Mouse (Mus musculus): Measurements from ENCODE around the gene Cdkn2b.

Gene Cdkn2b

DNA sequence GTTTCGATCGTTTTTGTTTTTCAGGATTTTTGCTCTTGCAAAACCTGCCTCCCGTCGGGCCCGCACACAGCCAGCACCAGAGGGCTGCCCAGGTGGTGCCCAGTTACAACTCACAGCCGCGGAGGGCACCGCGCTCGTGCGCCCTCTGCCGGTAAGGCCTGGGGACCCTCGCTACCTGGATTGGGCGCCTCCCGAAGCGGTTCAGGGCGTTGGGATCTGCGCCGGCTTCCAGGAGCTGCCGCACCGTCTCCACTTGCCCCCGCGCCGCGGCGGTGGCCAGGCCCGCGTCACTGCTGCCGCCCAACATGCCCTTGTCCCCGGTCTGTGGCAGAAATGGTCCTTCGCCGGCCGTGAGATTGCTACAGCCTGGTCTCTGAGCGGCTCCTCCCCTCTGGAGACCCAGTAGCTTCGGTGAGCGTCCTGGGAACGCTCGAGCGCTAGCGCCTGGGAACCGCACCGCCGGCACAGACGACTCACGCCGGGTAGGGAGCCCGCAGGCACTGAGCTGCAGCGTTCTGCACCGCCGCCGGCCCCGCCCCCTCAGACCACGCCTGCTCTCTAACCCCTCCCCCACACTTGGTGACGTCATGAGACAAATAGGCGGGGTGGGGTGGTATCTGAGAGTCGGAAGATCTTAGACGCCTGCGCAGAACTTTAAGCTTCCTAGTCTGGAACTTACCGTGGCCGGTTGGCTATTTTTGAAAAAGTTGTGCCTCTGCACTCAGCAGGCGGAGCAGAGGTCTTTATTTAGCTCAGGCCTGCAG lies at the start of gene Cdkn2b:
Cdkn2b (minus strand) TSS at position 549 of the 764 bp plus-strand sequence.
- peak; percentile 49 for DNase-seq

DNA sequence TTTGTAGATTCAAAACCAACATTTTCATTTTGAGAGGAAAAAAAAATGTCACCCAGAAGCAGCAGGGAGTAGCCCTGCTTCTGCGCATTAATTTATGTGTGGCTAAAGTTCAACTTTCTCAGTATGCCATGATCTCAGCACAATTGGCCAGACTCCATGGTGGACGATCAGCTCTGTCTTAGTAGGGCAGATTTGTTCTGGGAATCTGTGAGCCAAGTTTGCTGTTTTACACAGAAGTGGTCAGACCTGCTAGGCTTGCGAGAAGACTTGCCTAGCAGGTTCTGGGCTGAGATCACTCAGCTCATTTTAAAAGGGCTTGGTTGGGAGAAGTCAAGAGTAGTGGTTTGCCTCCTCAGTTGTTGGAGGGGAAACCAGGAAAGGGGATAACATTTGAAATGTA lies 49.5 kb upstream of the Cdkn2b start:
- DNase-seq, result no peak

DNA sequence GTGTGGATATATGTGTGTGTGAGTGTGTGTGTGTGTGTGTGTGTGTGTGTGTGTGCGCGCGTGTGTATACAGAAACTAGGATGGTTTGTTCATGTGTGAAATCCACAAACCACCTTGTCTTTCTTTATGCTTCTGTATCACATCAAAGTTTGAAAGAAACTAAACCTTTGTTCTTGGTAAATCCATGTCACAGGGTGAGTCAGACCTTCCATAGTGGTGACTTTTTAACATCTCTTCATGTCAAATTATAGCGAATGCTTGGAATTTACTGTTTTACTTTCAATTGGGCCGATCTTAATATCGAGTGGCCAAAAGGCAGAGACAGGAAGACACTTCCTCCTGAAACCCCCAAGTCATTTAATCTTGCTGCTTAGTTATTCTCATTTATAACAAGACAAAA lies 48.7 kb upstream of the Cdkn2b start:
- no peak for DNase-seq

DNA sequence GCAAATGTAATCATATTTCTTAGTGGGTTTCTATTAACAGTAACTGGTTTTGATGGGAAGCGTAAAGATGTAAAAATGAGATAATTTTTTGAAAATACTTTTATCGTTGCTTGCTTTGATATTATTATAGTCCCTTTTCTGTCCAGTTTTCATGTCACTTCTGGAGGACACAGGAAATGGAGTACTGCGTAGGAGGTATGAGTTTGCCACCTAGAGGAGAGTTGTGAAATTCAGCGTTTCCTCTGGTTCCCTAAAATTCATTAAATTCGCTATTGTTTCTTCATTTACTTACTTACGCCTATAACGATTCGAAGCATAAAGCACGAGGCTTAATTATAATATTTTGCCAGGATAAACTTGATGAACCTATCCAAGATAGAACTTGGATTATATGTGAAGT lies 43.1 kb upstream of the Cdkn2b start:
- DNase-seq, result no peak

DNA sequence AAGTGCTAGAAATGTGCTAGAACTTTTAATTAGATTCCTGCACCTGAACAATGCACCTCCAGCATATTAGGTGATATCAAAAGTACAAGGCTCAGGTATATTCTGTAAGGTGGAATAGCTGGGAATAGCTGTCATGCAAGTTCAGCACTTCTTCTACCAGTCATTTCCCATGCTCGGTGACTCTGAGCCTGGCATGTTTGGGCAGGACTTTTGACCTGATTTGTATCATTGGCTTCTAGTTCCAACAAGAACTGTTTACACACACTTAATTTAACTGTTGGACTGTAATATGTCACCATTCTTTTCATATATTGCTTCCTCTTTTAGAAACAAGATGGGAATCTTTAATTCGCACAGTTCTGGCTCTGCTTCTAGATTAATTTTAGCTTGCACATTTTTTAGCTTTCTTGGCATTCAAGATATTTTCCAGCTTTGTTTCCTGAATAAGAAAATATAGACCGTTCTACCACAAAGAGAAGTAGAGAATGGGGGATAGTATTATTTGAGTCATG lies 42.3 kb upstream of the Cdkn2b start:
- DNase-seq, result no peak

DNA sequence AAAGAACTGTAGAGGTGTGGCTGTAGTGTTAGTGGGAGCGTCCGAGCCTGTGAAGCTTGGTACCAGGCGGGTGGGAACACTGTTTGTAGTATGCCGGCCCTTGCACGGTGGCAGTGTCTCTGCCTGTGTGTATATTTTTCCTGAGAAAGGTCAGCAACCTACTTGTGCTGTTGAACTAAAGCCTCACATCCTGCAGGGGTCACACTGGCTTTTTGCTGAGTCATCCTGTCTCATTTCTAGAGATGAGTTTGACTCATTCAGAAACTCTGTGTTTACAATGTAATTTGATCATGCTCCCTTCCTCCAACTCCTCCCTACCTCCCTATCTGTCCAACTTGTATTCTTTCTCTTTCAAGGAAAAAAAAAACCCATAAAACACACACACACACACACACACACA lies 40.6 kb upstream of the Cdkn2b start:
- DNase-seq, result no peak

DNA sequence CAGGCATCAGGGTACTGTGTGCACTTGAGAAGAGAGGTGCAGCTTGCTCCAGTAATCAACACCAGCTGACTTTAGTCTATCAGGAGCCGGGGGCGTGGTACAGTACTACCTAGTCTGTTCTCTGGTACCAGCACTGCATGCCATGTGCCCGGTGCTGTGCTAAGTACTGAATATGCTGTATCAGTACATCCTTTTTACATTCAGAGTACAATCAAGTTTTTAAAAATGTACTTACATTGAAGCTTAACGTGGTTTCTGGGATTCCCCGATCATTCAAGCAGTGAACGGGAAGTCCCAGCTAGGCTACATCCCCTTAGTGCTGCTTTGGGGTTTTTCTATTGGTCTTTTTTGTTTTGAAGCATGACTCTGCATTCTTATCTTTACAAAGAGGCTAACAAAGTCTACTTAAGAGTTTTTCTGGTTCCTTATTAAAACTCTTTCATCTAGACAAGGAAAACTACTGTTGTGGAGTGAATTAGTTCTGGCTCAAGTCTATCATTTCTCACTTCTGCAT lies 40.2 kb upstream of the Cdkn2b start:
- DNase-seq, result no peak

DNA sequence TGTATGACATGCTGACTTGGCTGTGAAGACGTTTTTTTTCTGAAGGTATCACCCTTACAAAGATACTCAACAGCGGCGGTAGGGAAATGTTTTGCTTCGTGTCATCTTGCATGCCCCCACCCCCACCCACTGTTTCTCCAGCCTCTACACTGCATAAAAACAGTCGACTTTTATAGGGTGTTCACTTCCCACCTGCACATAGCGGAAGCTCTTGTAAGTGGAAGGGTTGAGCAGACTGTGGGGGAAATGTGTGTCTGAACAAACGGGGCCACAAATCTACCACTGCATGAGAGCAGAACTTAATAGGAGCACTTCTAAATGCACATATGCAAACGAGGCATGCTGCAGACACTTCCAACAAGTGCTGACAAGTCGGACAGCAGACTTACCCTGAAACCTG lies 39.6 kb upstream of the Cdkn2b start:
- no peak for DNase-seq

DNA sequence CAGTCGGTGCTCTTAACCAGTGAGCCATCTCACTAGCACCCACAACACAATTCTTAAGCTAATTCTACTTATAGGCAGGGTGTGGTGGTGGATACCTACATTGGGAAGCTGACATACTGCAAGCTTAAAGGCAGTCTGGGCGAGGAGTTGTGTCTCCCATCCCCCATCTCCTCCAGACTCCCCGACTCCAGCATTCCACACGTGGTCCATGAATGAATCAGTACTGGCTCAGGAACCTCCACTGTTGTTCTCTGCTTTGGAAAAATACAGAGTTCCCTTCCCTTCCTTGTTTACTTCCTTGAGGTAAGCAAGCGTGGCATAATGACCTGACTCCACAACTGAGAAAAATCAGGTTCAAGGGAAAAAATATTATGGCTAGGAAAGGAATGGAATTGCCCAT lies 38.0 kb upstream of the Cdkn2b start:
- DNase-seq, result no peak

DNA sequence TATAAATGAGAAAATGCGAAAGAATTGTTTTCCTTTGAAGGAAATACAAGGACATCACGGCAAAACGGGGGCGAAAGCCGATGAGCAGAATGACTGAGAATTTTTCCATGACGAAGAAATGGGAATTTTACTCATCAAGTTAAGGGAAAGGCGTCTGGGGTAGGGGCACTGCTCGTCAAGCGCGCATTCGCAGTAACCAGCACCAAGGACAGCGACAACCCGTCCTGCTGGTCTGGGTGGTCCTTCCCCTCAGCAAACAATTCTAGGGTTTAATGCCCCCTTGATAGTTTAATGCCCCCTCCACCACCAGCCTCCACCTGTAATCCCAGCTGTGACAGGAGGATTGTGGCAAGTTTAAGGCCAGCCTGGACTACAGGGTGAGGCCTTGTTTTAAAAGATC lies 2.6 kb upstream of the Cdkn2b start:
- no peak for DNase-seq

DNA sequence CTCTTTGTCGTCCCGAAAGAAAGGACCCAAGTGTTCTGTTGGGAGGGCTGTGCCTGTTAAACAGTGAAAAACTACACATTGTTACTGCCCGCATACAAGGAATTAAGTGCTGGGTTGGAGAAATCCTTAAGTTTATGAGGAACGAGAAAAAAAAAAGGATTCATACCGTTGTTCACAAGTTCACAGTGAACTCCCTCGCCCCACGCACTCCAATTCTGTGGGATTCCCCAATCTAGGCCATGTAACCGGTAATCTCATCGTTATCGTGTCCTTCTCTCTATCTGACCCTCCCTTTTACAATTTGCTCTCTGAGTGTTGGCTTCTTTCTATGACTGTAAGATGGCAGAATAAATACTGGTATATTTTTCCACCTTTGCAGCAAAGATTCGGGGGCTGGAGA lies 843 bp downstream of the Cdkn2b start:
- DNase-seq, result no peak

DNA sequence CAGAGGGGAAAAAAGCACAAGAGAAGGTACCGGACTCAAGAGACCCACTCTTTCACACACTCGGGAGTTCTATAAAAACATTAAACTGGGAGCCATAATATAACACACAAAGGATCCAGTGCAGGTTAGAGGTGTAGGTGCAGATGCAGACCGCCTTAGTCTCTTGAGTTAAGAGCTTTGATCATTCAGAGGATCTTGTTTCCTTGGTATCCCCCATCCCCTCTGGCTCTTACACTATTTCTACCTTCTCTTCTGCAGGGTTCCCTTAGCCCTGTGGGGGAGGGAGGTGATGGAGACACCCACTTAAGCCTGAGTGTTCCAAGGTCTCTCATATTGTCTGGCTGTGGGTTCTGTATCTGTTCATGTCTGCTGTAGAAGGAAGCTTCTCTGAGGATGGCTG lies 2.8 kb downstream of the Cdkn2b start:
- DNase-seq, result no peak

DNA sequence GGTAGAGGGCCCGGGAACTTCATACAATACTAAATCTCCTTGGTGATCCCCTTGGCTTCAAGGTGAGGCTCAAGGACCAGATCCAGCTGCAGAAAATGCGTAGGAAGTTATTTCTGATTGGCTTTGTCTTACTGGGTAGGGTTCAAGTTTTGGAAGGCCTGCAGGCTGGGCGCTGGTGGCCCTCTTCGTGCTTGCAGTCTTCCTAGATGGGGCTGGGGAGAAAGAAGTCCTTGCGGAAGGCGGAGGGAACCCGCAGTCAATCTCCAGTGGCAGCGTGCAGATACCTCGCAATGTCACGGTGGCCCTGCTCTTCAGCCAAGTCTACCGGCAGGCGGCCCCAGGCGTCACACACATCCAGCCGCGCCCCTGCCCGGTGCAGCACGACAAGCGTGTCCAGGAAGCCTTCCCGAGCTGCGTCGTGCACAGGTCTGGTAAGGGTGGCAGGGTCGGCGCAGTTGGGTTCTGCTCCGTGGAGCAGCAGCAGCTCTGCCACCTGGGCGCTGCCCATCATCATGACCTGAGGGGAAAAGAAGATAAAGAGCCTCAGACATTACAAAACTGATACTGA lies 4.0 kb downstream of the Cdkn2b start:
- DNase-seq, result no peak

DNA sequence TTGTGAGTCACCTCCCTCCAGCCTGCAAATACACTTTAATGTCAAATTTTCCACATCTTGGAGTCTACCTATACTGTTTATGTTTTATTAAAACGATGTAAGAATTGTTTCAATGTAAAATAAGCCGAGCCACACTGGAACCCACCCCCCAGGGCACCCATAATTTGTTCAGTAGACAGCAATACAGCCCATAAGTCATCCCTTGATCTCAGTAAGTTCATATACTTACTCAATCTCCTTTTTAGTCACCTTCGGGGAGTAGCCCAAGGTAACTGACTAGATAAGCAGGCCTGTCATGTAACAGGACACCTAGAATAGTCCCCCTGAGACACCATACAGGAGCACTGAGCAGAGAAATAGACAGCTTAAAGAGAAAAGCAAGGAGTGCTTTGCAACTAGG lies 5.1 kb downstream of the Cdkn2b start:
- no peak for DNase-seq

DNA sequence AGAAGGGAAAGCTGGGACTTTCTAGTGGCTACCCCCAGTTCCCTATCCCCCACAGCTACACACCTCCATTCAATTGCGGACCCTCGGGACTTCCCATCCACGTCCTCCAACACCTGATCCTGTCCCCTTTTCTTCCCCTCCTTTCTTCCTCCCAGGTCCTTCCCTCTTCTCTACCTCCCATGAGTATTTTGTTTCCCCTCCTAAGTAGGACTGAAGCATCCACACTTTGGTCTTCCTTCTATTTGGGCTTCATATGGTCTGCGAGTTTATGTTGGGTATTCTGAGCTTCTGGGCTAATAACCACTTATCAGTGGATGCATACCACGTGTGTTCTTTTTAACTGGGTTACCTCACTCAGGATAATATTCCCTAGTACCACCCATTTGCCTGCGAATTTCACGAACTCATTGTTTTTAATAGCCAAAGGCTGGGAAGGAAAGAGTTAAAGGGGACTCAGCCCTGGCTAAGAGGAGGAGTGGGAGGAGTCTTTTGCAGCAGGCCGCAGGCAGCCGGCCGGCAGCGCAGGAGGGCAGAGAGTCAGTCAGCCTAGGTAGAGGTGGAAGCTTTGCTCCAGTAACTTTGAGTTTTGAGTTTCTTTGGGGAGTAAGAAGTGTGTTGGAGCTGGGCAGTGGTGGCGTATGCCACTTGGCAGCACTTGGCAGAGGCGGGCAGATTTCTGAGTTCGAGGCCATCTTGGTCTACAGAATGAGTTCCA lies 7.4 kb downstream of the Cdkn2b start:
- no peak for DNase-seq

DNA sequence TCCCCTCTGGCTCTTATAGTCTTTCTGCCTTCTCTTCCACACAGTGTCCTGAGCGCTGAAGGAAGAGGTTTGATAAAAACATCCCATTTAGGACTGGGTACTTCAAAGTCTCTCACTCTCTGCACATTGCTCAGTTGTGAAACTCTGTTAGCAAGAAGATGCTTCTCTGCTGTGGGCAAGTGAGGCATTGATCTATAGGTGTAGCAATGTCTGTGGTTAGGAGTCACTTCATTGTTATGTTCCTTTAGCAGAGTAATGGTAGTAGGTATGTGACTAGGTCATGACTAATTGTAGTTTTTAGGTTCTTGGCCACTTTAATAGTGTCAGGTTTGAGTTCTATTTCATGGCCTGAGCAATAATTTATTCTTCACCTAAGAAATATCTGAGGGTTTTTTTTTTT lies 8.7 kb downstream of the Cdkn2b start:
- DNase-seq, result no peak

DNA sequence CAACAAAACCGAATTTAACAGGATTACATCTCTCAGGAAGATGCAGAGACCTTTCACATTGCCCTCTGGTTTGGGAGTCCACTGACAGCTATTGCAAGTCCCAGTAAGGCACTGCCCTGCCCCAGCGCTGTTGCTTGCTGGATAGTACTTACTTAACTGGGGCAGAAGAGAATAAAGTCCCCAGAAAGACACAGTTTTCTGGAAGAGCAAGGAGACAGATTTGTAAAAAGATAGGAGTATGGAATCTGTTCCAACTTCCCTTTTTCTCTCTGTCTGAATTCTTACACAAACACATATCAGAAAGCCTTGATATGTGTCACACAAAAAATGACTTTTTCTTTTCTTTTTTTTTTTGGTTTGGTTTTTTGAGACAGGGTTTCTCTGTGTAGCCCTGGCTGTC lies 11.1 kb downstream of the Cdkn2b start:
- DNase-seq, result no peak

DNA sequence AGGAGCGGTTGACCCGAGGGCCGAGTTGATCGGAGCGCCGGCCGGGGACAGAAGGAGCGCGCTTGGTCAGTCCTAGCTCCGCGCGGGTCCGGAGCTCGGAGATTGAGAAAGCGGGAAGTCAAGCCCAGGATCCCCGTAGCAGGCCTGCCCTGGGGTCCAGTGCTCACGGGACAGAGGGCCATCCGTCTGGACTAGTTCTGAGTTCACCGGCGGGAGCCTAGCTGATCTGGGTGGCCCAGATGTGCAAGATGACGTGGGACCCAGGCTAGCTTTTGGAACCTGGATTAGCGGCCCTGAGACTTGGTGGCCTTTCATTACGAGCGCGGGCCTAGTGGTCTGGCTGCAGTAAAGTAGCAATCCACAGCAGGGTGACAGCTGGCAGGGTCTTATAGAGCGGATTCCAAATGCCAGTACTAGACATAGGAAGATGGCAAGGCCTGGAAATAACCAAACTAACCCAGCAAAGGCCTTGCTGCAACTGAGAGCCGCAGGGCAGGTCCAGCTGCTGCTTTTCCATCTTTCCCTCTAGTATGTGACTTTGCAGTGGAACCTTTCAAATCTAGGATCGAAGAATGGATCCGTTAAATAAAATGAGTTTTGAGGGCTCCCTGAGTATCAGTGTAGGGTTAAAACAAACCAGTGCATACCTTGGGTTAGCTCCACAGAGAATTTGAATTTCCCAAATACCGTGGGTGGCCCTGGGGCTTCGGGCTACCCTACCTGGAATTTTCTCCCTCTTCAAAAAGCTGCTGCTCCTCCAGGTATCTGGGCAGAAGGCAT lies 15.2 kb downstream of the Cdkn2b start:
- no peak for DNase-seq

DNA sequence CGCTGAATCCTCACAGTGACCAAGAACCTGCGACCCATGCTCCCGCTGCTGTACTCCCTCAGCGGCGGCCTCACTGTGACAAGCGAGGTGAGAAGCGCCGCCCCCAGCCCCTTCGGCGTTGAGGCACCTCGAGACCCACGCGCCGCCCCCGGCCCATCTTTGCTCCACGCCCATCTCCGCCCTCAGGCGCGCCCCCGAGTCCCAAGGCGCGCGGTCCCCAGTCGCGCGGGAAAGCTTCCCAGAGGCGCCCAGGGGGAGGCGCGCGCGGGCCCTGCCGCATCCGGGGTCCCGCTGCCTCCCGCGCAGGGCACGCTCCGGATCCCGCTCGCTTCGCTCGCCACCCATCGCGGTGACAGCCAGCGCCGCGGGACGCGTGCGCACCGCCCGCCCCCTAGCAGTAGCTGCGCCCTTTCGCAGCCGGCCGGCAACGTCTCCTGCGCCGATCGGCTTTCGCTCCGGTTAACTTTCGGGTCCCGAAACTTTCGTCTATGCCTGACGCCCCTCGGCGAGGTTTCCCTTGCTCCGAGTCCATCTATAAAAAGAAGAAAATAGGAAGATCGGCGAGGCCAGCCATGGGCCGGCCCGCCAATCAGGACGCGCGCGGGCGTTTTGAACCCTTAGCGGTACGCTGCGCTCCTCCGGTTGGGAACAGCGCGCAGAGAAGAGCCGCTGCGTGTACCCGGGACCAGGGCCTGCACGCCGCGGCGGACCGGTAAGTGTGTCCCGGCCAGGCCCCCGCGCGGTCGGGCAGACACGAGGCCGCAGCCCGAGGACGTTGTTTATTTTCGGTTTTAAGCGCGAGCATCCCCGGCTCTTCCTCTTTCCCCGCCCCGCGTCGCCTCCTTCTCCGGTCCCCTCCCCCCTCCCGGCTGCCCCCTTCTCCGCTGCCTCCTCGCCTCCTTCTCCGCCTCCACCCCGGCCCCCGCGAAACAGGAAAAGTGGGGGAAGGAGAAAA lies 16.1 kb downstream of the Cdkn2b start, which contains the start of gene Cdkn2a:
Cdkn2a (minus strand) TSS at position 168 of the 955 bp plus-strand sequence.
- no peak for DNase-seq

DNA sequence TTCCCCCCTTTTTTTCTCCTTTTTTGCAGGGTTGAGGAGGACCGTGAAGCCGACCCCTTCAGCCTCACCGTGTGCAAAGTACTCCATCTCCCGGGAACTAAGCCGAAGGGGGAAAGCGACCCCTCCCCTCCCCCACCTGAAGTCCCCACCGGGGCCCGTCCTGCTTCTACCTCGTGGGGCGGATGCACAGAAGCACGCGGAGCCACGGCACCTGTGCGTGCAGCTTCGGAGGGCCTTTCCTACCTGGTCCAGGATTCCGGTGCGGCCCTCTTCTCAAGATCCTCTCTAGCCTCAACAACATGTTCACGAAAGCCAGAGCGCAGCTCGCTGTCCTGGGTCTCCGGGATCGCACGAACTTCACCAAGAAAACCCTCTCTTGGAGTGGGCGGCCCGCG lies 16.8 kb downstream of the Cdkn2b start:
- DNase-seq, result no peak

DNA sequence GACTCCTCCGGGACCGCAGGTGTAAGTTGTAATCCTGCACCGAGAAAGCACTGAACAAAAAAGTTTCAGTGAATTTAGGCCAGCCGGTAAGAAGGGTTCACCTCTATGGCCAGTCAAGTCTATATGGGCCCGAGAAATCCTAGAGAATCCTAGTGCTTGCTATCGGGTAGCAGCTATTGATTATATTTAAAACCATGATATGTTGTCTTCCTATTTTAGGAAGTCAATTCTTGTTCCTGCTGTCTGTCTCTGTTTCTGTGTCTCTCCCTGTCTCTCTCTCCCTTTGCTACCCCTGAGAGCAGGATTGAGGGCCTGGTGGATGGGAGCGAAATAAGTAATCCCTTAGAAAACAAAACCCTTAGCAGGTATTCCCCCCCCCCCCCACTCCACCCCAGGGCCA lies 17.3 kb downstream of the Cdkn2b start:
- DNase-seq, result no peak

DNA sequence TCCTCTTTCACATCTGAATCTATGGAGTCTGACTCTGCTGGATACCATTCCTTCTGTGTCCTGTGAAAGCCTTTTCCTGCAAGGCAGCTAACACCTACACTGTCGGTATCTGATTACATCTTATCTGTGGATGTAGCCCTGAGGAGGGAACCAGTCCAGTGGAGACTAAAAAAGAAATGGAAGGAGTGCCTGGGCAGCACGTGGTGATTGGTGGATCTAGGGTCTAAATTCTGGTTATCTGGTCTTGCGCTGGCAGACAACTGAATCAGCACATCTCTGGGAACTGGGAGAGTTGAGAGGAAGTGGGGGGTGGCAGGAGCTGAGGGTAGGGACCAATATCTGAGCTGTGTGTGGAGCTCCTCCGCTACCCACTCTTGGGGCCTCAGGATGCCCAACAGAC lies 21.8 kb downstream of the Cdkn2b start:
- no peak for DNase-seq

Measured in cerebellum, adult 9-10 months (tissue).